Mouse (Mus musculus): ENCODE results near the gene Mbnl2.

Gene Mbnl2

DNA sequence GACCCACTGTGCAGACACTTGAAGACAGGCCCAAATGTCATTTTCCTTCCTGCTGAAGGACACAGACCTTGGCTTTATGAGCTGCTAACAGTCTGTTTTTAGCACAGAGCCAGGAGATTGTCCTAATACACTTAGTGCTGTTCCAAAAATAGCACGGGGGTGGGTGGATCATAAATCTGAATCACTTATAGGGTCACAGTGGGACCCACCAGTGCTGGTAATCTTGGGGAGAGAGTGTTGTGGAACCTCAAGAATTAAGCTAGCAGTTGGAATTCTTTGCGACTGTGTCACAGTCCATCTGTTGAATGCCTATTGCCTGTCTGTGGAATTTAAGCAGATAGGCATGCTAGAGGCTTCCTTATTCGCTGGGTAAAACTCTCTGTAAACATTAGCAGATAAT, 24.2 kb downstream of the Mbnl2 start:
- peak; percentile 72 for DNase-seq

GRCm38 (mm10) chr14:120300191-120300590, 24.7 kb downstream of the Mbnl2 start:
- no peak for DNase-seq

DNA sequence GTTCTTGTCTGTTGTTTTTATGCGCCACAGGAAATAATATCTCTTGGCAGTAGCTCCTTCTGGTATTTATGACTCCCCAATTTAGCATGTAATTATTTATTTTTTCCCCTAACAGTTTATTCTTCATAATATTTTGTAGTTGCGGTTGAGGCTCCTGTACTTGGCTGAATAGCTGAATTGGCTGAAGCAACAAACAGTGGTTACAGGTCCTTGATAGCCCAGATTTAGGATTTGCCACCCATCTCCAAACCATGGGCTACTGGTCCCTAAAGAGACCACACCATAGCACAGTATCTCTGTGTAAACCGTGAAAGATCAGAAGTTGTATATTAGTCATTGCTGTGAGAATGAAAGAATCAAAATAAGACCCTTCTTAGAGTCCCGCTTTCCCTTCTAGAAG, 25.3 kb downstream of the Mbnl2 start:
- no peak for DNase-seq

DNA sequence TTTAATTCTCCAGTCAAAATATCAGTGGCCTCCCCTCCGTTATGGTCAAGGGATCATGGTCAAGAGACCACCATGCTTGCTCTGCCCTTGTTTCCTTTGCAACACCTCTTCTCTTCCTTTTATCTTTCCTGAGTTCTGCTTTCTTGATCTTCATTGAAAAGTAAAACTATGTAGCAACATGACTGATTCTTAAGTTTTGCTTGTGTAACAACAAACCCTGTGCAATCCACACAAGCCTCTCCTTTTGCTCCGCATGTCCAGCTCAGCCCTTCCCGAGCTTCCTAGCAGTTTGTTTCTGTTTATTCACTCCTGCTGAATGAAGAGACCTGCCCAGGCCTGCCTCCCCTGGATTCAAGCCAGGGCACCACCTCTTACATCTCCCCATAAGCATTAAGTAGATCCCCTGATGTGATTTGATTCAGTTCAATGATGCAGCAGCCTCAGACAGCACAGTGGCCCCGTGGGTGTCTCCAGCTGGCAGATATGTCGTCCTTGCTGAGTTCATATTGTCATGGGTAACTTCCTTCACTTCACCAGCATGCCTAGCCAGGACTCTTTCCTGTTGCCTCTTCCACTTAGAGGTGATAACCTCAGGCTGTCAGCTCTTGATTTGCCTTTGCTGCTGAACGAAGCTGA, 27.6 kb downstream of the Mbnl2 start:
- DNase-seq, result peak; percentile 59

DNA sequence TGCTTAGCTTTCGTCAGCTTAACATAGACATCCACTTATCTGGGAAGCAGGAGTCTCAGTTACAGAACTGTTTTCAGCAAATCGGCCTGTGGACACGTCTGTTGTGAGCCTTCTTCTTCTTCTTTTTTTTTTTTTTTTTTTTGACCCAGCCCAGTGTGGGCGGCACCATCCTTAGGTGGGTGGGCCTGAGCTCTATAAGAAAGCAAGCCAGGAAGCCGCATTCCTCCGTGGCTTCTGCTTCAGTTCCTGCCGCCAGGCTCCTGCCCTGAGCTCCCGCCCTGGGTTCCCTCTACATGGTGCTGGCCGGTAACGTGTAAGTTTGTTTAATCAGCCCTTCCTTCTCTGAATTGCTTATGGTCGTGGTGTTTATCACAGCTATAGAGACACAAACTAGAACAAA, 30.8 kb downstream of the Mbnl2 start:
- no peak for DNase-seq

DNA sequence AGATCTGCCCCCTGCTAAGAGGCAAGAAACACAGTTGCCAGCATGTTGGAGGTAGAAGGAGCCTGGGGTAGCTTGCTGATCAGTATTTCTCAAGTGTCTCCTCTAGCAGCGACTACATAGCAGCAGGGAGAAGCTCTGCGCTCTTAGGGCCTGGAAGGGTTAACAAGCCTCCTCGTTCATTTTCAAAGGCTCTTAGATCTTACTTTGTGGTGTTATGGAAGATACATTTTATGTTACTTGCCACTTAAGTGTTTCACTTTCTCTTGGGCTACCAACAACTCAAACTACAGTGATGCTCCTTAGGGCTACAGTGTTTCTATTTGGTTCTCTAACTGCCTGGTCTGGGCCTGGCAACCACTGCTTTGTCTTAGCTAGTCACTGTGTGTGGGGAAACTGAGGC, 31.9 kb downstream of the Mbnl2 start:
- no peak for DNase-seq

DNA sequence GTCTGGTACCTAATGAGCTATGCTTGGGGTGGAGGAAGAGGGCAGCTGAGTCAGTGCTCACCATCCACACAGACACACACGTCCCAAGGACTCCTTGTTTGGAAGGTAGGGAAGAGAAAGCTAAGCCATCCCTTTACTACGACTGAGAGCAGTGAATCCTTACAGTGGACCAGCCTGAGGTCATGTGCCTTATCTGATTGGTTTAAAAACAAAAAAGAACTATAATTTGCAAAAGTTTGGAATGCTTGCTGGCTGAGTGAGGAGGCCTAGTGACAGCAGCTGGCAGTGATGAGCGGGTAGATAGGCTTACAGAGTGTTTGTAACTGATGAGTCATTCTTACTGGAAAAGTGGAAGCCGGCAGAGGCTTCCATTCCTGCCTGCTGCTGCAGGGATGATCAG, 32.5 kb downstream of the Mbnl2 start:
- DNase-seq, result no peak

DNA sequence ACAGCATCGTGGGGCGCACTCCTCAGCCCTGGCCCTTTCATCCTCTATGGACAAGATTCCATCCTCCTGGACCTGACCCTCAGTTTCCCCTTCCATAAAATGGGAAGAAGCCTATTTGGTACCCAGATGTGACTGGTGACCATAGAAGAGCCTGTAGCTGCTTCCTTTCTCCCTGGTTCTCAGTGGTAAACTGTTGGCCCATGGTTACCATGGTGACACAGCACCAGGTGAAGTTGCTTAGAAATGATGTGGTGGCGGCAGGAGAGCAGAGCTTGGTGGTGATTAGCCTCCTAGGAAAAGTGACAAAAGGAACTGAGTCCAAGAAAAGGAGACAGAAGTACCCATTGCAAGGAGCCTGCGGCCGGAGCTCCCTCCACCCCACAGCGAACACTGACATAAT, 34.2 kb downstream of the Mbnl2 start:
- DNase-seq, result no peak

DNA sequence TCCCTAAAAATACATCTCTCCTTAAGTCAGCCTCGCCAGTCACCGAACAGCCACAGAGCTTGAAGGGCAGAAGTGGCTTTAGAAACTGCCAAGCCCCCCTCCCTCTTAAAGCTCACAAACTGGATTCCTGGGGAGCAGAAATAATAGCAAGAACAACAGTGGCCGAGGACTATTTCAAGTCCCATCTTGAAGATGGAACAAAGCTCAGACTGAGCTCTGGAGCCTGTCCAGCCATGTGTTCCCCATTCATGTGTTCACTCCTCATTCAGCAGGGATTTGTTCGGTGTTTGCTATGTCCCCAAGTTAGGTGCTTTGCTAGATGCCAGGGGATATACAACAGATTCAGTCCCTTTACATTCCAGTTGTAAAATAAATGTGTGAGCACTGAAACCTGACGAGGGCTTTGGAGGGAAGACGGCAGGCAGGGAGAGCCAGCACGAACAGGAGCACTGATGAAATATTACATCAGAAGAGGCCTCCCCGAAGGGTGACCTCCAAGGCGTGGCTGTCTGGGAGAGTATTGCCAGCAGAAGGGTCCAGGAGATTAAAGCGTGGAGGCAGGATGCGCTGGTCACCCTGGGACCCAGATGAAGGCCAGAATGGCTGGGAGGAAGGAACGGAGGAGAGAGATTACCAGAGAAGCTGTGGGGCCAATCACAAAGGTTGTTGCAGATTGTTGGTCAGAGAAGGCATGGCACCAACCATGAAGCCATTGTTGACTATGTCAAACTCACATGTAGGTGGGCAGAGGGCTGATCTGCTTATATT, 36.0 kb downstream of the Mbnl2 start:
- no peak for DNase-seq

DNA sequence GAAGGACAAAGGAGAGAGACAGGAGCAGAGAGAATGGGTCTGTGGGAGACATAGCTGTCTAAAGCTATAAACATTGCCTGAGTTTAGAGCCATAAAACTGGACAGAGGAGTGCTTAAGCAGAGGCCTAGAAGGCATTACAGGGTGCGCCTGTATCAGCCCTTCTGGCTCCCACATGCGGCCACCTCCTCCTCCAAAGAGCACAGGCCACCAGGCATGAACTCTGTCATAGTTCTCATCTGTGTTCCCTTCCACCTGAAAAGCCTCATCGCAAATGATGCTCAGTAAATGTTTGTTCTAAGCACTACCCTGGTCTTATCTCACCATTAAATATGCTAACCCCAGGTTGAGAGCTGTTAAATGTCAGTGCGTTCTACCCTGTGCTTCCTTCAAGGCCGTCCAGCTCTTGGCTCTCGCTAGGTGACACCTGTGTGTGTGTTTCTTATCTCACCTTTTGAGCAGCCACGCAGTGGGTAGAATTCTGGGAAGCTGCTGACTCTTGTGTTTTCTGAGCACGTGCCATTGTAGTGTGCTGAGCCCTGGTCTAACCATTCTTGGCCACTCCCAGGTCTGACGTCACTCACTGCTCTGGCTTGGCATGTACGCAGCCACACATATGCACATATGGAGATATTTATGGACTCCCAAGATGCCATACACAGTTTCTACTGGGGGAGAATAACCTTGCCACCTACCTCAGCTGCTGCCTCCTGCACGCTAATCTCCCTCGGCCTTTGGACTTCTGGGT, 37.4 kb downstream of the Mbnl2 start:
- no peak for DNase-seq

DNA sequence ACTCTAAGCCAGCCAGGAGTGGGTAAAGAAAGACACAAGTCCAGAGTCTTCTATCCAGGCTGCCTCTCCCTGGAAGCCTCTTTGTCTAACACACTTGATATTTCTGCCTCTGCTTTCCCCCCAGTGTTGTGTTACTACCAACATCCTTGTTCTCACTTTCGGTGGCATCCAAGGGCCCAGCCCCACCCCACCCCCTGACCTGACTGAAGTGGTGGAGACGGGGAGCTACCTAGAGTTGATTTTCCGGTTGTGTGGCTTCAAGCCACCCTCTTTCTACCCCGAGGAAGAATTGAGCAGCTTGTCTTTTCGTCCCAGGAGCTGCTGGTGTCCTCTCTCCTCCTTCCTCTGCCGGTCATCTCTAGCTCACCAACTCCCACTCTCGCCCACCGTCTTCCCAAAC, 38.0 kb downstream of the Mbnl2 start:
- no peak for DNase-seq

DNA sequence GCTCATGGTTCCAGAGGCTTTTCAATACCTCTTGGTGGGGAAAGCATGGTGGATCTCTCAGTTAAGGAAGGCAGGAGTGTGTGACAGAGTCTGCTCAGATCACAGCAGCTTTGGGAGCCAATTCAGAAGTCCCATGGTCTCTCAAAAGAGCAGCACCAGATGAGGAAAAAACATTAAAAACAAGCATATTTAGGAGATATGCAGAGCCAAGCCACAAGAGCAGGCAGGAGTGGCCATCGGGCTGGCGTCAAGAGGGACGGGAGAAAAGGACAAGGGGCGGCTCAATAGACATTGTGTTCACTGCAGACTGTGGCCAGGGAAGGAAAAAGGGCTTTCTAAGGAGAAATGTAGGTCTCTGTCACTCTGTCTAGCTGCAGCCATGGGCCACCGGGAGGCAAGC, 40.3 kb downstream of the Mbnl2 start:
- DNase-seq, result no peak

GRCm38 (mm10) chr14:120318326-120318935, 43.0 kb downstream of the Mbnl2 start:
- no peak for DNase-seq

DNA sequence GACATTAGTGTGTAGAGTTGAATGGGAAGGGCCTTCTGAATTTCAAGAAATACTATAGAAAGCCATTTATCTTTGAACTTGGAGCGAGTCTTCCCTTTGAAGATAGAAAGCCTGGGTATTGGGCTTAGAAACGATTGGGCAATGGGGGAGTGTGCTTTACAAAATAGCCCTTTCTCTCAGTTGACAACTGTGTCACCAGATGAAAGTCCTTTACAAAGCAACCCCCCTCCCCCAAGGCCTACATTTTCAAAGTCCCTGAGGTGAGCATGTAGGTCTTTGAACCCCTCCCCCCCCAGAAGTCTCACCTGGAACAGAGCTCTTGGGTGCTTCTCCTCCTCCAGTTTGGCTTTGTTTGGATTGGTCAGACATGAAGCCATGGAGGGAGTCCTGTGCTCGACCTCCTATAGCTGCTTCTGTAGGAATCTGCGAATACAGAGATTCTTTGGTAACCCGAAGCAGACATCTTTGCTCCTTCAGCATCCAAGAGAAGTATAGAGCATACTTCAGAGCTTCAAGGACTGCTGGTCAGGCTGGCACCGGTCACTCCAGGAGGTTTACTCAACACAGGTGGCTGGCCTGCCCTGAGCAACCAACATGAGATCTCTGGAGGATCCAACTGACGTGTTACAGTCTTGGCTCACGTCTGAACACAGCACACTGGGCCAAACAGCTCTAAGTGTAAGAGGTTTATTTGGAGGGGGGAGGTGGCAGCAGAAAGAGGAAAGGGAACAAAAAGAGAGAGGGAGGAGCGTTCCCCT, 43.7 kb downstream of the Mbnl2 start:
- DNase-seq, result no peak

DNA sequence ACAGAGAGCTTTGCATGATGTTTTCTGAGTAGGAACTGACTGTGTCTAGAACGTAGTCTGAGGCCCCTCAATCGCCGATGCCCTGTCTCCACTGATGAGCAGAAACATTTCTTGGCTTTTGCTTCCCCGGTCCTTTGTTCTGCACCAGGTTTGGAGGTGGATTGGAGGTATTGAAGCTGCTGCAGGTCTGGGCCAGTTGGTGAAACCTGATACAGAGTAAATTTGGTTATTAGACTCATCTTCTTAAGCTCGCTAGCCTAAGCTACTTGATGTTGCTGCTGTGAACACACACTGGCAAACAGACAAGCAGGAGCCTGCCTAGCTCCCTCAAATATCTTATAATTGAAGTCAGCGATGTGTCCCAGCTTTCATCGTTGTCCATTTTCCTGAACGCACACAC, 46.6 kb downstream of the Mbnl2 start:
- no peak for DNase-seq

DNA sequence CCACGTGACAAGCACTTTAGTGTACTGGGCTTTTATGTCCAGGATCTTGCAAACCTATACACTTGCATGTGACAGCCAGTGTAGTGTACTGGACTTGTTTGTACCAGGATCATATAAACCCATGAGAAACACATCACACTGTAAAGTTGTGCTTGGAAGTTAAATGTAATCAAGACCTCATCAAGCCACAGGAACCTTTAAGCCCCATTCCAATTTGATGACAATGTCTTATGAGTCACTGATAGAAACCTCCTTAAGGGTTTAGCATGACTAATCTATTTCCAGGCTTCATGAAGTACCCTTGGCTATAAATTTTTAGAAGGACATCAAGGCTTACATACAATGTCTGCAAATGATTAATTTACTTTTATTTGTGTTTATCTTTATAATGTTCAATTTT, 47.6 kb downstream of the Mbnl2 start:
- no peak for DNase-seq

DNA sequence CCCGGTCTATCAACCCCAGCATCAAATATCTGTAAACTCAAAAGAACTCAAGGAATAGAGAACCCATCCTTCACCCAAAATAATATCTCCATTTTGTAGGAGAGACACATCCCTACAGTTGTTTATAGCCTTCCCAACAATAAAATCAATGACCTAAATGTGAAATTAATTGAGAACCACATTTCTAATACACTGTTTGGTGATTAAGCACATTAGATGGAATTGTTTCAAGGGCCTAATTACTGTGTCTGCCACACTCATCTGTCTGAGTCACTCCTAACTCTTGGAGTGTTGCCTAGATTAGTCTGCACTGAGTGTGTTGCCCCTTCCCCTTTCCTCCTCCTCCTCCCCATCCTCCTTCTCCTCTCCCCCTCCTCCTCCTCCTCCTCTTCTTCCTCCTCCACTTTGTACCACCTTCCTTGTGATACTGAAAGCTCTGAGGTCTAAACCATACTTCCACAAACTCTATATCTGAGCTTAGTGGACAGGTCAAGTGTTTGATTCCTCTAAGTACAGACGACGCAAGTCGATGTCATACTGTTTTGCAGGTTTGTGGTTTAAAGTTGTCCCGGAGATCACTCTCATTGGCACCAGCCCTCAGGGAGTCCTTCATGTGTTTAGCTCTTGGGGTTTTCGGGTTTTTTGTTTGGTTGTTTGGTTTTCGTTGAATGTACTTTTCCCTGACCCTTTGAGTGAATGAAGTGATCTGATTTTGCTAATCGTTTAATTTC, 48.8 kb downstream of the Mbnl2 start:
- no peak for DNase-seq

GRCm38 (mm10) chr14:120324883-120325480, 49.5 kb downstream of the Mbnl2 start:
- DNase-seq, result no peak

GRCm38 (mm10) chr14:120325673-120326072, 50.2 kb downstream of the Mbnl2 start:
- no peak for DNase-seq

DNA sequence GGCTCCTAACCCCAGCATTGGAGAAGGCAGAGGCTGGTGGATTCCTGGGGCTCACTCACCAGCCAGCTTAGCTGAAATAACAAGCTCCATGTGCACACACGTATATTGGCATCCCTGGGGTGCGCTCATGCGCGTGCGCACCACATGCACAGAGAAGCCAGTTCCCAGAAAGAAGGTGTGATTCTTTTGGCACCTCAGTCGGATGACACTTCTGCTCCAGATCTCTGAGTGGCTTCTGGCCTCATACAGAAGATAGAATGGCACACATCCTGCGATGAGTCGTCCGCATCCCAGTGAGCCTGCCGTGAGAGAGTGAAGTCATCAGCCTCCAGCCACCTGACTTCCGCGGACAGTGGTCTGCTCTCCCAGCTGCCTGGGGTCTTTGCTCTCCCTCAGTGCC, 55.0 kb downstream of the Mbnl2 start:
- DNase-seq, result no peak

DNA sequence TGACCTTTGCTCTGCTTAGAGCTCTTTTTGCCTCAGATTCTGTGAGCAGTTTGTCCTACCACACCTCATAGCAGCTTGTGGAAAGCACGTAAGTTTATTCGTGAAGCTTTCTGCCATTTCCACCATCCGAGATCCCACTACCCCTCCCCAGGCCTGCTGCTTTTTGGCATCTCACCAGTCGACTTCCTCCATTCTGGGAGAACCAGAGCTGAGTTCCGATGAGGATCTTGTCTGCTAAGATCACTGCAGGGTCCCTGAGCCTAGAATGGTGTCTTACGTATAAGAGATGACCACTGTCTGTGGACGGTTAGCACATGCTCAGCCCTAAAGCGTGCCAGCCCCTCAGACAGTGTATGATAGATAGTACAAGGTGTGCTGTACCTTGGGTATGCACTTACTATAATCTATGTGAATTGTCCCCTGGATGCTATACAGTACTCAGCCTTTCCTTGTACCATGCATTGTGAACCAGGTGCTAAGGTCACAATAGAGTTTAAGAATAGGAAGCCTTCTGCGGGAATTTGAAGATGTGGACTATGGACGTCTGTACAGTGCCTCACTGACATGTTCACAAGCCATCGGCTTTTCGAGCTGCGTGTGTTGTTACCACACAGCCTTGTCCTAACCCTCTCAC, 55.5 kb downstream of the Mbnl2 start:
- DNase-seq, result no peak

Data from kidney, postnatal 14 days (tissue).